Mouse (Mus musculus): ENCODE measurements at regions not wholly inside any gene's neighbourhood (a gene's known extent, or its start where the extent isn't known, plus 50 kb on each side); places are given as distances from the start of the nearest gene placed in this dataset.

- H3K4me3 ChIP-seq (ENCODE audit: low read depth, low read length) = no peak overlapping the region
- no peaks in the 10 kb centered on the region for H3K4me1 ChIP-seq (replicated peaks; ENCODE audit: control insufficient read depth, insufficient read depth, low read length)
- 63% methylated on average over 3 of the region's 3 CpGs for WGBS
- no peaks in the 10 kb centered on the region for H3K36me3 ChIP-seq (ENCODE audit: control insufficient read depth, insufficient read depth, low read length)
- no peak overlapping the region for H3K27ac ChIP-seq (ENCODE audit: low read depth, low read length)
- H3K27me3 ChIP-seq (ENCODE audit: control insufficient read depth, insufficient read depth, low read length) = no peaks in the 10 kb centered on the region
- no peak for DNase-seq (ENCODE audit: low spot score)
- no peak overlapping the region for H3K9ac ChIP-seq (ENCODE audit: low read depth, low read length)
- no peak for ATAC-seq (ENCODE audit: low FRiP score)
- H3K4me2 ChIP-seq (replicated peaks; ENCODE audit: low read depth, low read length) = no peak overlapping the region
- H3K9me3 ChIP-seq (ENCODE audit: control insufficient read depth, low read length) = no peaks in the 10 kb centered on the region
Observed at GRCm38 (mm10) chr15:61660581-61660980, 737.8 kb upstream of the A1bg start.

- no peak overlapping the region for H3K4me2 ChIP-seq (replicated peaks; ENCODE audit: low read depth, low read length)
- H3K9me3 ChIP-seq (ENCODE audit: control insufficient read depth, low read length) = no peaks in the 10 kb centered on the region
- no peak for DNase-seq (ENCODE audit: low spot score)
- H3K9ac ChIP-seq (ENCODE audit: low read depth, low read length) = no peak overlapping the region
- H3K36me3 ChIP-seq (ENCODE audit: control insufficient read depth, insufficient read depth, low read length) = no peaks in the 10 kb centered on the region
- H3K4me1 ChIP-seq (replicated peaks; ENCODE audit: control insufficient read depth, insufficient read depth, low read length) = no peaks in the 10 kb centered on the region
- no peak overlapping the region for H3K4me3 ChIP-seq (ENCODE audit: low read depth, low read length)
- no peak for ATAC-seq (ENCODE audit: low FRiP score)
- no peaks in the 10 kb centered on the region for H3K27me3 ChIP-seq (ENCODE audit: control insufficient read depth, insufficient read depth, low read length)
- no peak overlapping the region for H3K27ac ChIP-seq (ENCODE audit: low read depth, low read length)
Observed at GRCm38 (mm10) chr15:61656951-61657350, 734.1 kb upstream of the A1bg start.

GRCm38 (mm10) chr15:61654846-61655245 lies 732.0 kb upstream of the A1bg start:
- ATAC-seq (ENCODE audit: low FRiP score) (no peak), DNase-seq (ENCODE audit: low spot score) (no peak)
- no peaks in the 10 kb centered on the region for H3K9me3 ChIP-seq (ENCODE audit: control insufficient read depth, low read length)
- no peak overlapping the region for H3K9ac ChIP-seq (ENCODE audit: low read depth, low read length)
- no peak overlapping the region for H3K4me2 ChIP-seq (replicated peaks; ENCODE audit: low read depth, low read length)
- H3K27ac ChIP-seq (ENCODE audit: low read depth, low read length) = no peak overlapping the region
- no peak overlapping the region for H3K4me3 ChIP-seq (ENCODE audit: low read depth, low read length)
- no peaks in the 10 kb centered on the region for H3K27me3 ChIP-seq (ENCODE audit: control insufficient read depth, insufficient read depth, low read length)
- no peaks in the 10 kb centered on the region for H3K36me3 ChIP-seq (ENCODE audit: control insufficient read depth, insufficient read depth, low read length)
- no peaks in the 10 kb centered on the region for H3K4me1 ChIP-seq (replicated peaks; ENCODE audit: control insufficient read depth, insufficient read depth, low read length)
- 95% methylated on average over 1 of the region's 1 CpGs for WGBS

- 74% methylated on average over 1 of the region's 1 CpGs for WGBS
- no peaks in the 10 kb centered on the region for H3K36me3 ChIP-seq (ENCODE audit: control insufficient read depth, insufficient read depth, low read length)
- no peaks in the 10 kb centered on the region for H3K27me3 ChIP-seq (ENCODE audit: control insufficient read depth, insufficient read depth, low read length)
- no peak overlapping the region for H3K4me3 ChIP-seq (ENCODE audit: low read depth, low read length)
- DNase-seq (ENCODE audit: low spot score) (no peak), ATAC-seq (ENCODE audit: low FRiP score) (no peak)
- no peaks in the 10 kb centered on the region for H3K9me3 ChIP-seq (ENCODE audit: control insufficient read depth, low read length)
- no peaks in the 10 kb centered on the region for H3K4me1 ChIP-seq (replicated peaks; ENCODE audit: control insufficient read depth, insufficient read depth, low read length)
- no peak overlapping the region for H3K27ac ChIP-seq (ENCODE audit: low read depth, low read length)
- no peak overlapping the region for H3K9ac ChIP-seq (ENCODE audit: low read depth, low read length)
- H3K4me2 ChIP-seq (replicated peaks; ENCODE audit: low read depth, low read length) = no peak overlapping the region
Observed at GRCm38 (mm10) chr15:61653853-61654252, 731.0 kb upstream of the A1bg start.

- Histone ChIP-seq H3K9ac (ENCODE audit: low read depth, low read length) (no peak overlapping the region), H3K4me3 (ENCODE audit: low read depth, low read length) (no peak overlapping the region), H3K36me3 (ENCODE audit: control insufficient read depth, insufficient read depth, low read length) (no peaks in the 10 kb centered on the region), H3K27ac (ENCODE audit: low read depth, low read length) (no peak overlapping the region), H3K9me3 (ENCODE audit: control insufficient read depth, low read length) (no peaks in the 10 kb centered on the region), H3K4me2 (replicated peaks; ENCODE audit: low read depth, low read length) (no peak overlapping the region), H3K4me1 (replicated peaks; ENCODE audit: control insufficient read depth, insufficient read depth, low read length) (no peaks in the 10 kb centered on the region), H3K27me3 (ENCODE audit: control insufficient read depth, insufficient read depth, low read length) (no peaks in the 10 kb centered on the region)
- DNase-seq (ENCODE audit: low spot score) (no peak), ATAC-seq (ENCODE audit: low FRiP score) (no peak)
- 74% methylated on average over 8 of the region's 8 CpGs for WGBS
Observed at GRCm38 (mm10) chr15:61618638-61619500, 696.1 kb upstream of the A1bg start.

GRCm38 (mm10) chr15:61610662-61611061 lies 687.9 kb upstream of the A1bg start:
- Histone ChIP-seq H3K9me3 (ENCODE audit: control insufficient read depth, low read length) (no peaks in the 10 kb centered on the region), H3K36me3 (ENCODE audit: control insufficient read depth, insufficient read depth, low read length) (no peaks in the 10 kb centered on the region), H3K4me2 (replicated peaks; ENCODE audit: low read depth, low read length) (no peak overlapping the region), H3K27me3 (ENCODE audit: control insufficient read depth, insufficient read depth, low read length) (no peaks in the 10 kb centered on the region), H3K9ac (ENCODE audit: low read depth, low read length) (no peak overlapping the region), H3K4me3 (ENCODE audit: low read depth, low read length) (no peak overlapping the region), H3K4me1 (replicated peaks; ENCODE audit: control insufficient read depth, insufficient read depth, low read length) (no peaks in the 10 kb centered on the region), H3K27ac (ENCODE audit: low read depth, low read length) (no peak overlapping the region)
- ATAC-seq (ENCODE audit: low FRiP score) = no peak
- whole genome bisulfite sequencing = 93% methylated on average over 3 of the region's 3 CpGs
- DNase-seq (ENCODE audit: low spot score) = no peak

- no peak for ATAC-seq (ENCODE audit: low FRiP score)
- Histone ChIP-seq H3K4me1 (replicated peaks; ENCODE audit: control insufficient read depth, insufficient read depth, low read length) (no peaks in the 10 kb centered on the region), H3K4me3 (ENCODE audit: low read depth, low read length) (no peak overlapping the region), H3K9me3 (ENCODE audit: control insufficient read depth, low read length) (no peaks in the 10 kb centered on the region), H3K4me2 (replicated peaks; ENCODE audit: low read depth, low read length) (no peak overlapping the region), H3K27ac (ENCODE audit: low read depth, low read length) (no peak overlapping the region), H3K36me3 (ENCODE audit: control insufficient read depth, insufficient read depth, low read length) (no peaks in the 10 kb centered on the region), H3K9ac (ENCODE audit: low read depth, low read length) (no peak overlapping the region), H3K27me3 (ENCODE audit: control insufficient read depth, insufficient read depth, low read length) (no peaks in the 10 kb centered on the region)
- 81% methylated on average over 6 of the region's 6 CpGs for WGBS
- no peak for DNase-seq (ENCODE audit: low spot score)
Observed at GRCm38 (mm10) chr15:61609656-61610055, 686.8 kb upstream of the A1bg start.

- no peaks in the 10 kb centered on the region for H3K36me3 ChIP-seq (ENCODE audit: control insufficient read depth, insufficient read depth, low read length)
- H3K27me3 ChIP-seq (ENCODE audit: control insufficient read depth, insufficient read depth, low read length) = no peaks in the 10 kb centered on the region
- no peak overlapping the region for H3K9ac ChIP-seq (ENCODE audit: low read depth, low read length)
- WGBS = 86% methylated on average over 6 of the region's 6 CpGs
- H3K9me3 ChIP-seq (ENCODE audit: control insufficient read depth, low read length) = no peaks in the 10 kb centered on the region
- H3K4me1 ChIP-seq (replicated peaks; ENCODE audit: control insufficient read depth, insufficient read depth, low read length) = no peaks in the 10 kb centered on the region
- ATAC-seq (ENCODE audit: low FRiP score) (no peak), DNase-seq (ENCODE audit: low spot score) (no peak)
- H3K27ac ChIP-seq (ENCODE audit: low read depth, low read length) = no peak overlapping the region
- H3K4me2 ChIP-seq (replicated peaks; ENCODE audit: low read depth, low read length) = no peak overlapping the region
- no peak overlapping the region for H3K4me3 ChIP-seq (ENCODE audit: low read depth, low read length)
Observed at GRCm38 (mm10) chr15:61608301-61608731, 685.5 kb upstream of the A1bg start.

GRCm38 (mm10) chr15:61599734-61600133 lies 676.9 kb upstream of the A1bg start:
- H3K4me3 ChIP-seq (ENCODE audit: low read depth, low read length) = no peak overlapping the region
- 86% methylated on average over 6 of the region's 6 CpGs for WGBS
- no peak overlapping the region for H3K9ac ChIP-seq (ENCODE audit: low read depth, low read length)
- no peak overlapping the region for H3K4me2 ChIP-seq (replicated peaks; ENCODE audit: low read depth, low read length)
- H3K4me1 ChIP-seq (replicated peaks; ENCODE audit: control insufficient read depth, insufficient read depth, low read length) = no peaks in the 10 kb centered on the region
- no peak overlapping the region for H3K27ac ChIP-seq (ENCODE audit: low read depth, low read length)
- ATAC-seq (ENCODE audit: low FRiP score) (no peak), DNase-seq (ENCODE audit: low spot score) (no peak)
- H3K9me3 ChIP-seq (ENCODE audit: control insufficient read depth, low read length) = no peaks in the 10 kb centered on the region
- no peaks in the 10 kb centered on the region for H3K36me3 ChIP-seq (ENCODE audit: control insufficient read depth, insufficient read depth, low read length)
- H3K27me3 ChIP-seq (ENCODE audit: control insufficient read depth, insufficient read depth, low read length) = no peaks in the 10 kb centered on the region
